Mouse (Mus musculus): ENCODE data around the gene Tagap. TPM values are rescaled to one million over a fixed set of nuclear protein-coding genes. Genes with fewer than 3 reads are reported as not detected.

Gene Tagap
- polyA plus RNA-seq (2015; fragmentation: Nextera tagmentation; extraction: Ambion mirVana), result 0.55 and 0.56 TPM in 2 replicates

GRCm38 (mm10) chr17:7925413-7926160 lies at the start of gene Tagap:
TSS of gene Tagap (plus strand) at chr17:7926000.
- Histone ChIP-seq H3K4me2 (no peak within 1 kb of the TSS), H3K4me3 (no peak within 1 kb of the TSS), H3K4me1 (0 out of 2 replicates have a peak, but pooled peaks cover 6% of the 10 kb centered on the region), H3K36me3 (no peaks in the 10 kb centered on the region), H3K27ac (no peak within 1 kb of the TSS), H3K9ac (no peak within 1 kb of the TSS), H3K27me3 (no peaks in the 10 kb centered on the region), H3K9me3 (no peaks in the 10 kb centered on the region)
- ATAC-seq (ENCODE audit: insufficient number of reproducible peaks, low FRiP score, low TSS enrichment, low read depth), result no peak
- WGBS, result 65% methylated on average over 13 of the region's 13 CpGs

- peaks cover 33% of the 10 kb centered on the region for H3K4me1 ChIP-seq
- 88% methylated on average over 13 of the region's 13 CpGs for WGBS
- no peak overlapping the region for H3K4me2 ChIP-seq
- no peak overlapping the region for H3K27ac ChIP-seq
- H3K4me3 ChIP-seq, result no peak overlapping the region
- no peak overlapping the region for H3K9ac ChIP-seq
- H3K36me3 ChIP-seq, result no peaks in the 10 kb centered on the region
- no peaks in the 10 kb centered on the region for H3K27me3 ChIP-seq
- no peak for ATAC-seq (ENCODE audit: insufficient number of reproducible peaks, low FRiP score, low TSS enrichment, low read depth)
- no peaks in the 10 kb centered on the region for H3K9me3 ChIP-seq
These were observed 49.3 kb upstream of the Tagap start for GRCm38 (mm10) chr17:7876541-7876940.

GRCm38 (mm10) chr17:7877191-7877764 lies 48.5 kb upstream of the Tagap start:
- H3K36me3 ChIP-seq, result no peaks in the 10 kb centered on the region
- no peaks in the 10 kb centered on the region for H3K9me3 ChIP-seq
- H3K27ac ChIP-seq, result no peak overlapping the region
- WGBS, result 64% methylated on average over 7 of the region's 7 CpGs
- no peak for ATAC-seq (ENCODE audit: insufficient number of reproducible peaks, low FRiP score, low TSS enrichment, low read depth)
- H3K4me3 ChIP-seq, result no peak overlapping the region
- no peak overlapping the region for H3K9ac ChIP-seq
- H3K4me1 ChIP-seq, result peaks cover 33% of the 10 kb centered on the region
- H3K27me3 ChIP-seq, result no peaks in the 10 kb centered on the region
- no peak overlapping the region for H3K4me2 ChIP-seq

GRCm38 (mm10) chr17:7877878-7878277 lies 47.9 kb upstream of the Tagap start:
- Histone ChIP-seq H3K27ac (no peak overlapping the region), H3K9ac (no peak overlapping the region), H3K4me1 (peaks cover 33% of the 10 kb centered on the region), H3K27me3 (no peaks in the 10 kb centered on the region), H3K9me3 (no peaks in the 10 kb centered on the region), H3K36me3 (no peaks in the 10 kb centered on the region), H3K4me2 (no peak overlapping the region), H3K4me3 (no peak overlapping the region)
- ATAC-seq (ENCODE audit: insufficient number of reproducible peaks, low FRiP score, low TSS enrichment, low read depth), result no peak
- 33% methylated on average over 2 of the region's 2 CpGs for WGBS

GRCm38 (mm10) chr17:7879529-7879928 lies 46.3 kb upstream of the Tagap start:
- H3K9me3 ChIP-seq, result no peaks in the 10 kb centered on the region
- no peak for ATAC-seq (ENCODE audit: insufficient number of reproducible peaks, low FRiP score, low TSS enrichment, low read depth)
- no peak overlapping the region for H3K4me2 ChIP-seq
- peaks cover 23% of the 10 kb centered on the region for H3K4me1 ChIP-seq
- H3K27ac ChIP-seq, result no peak overlapping the region
- 65% methylated on average over 4 of the region's 4 CpGs for WGBS
- H3K4me3 ChIP-seq, result no peak overlapping the region
- H3K9ac ChIP-seq, result no peak overlapping the region
- no peaks in the 10 kb centered on the region for H3K27me3 ChIP-seq
- H3K36me3 ChIP-seq, result no peaks in the 10 kb centered on the region

GRCm38 (mm10) chr17:7883126-7883525 lies 42.7 kb upstream of the Tagap start:
- ATAC-seq (ENCODE audit: insufficient number of reproducible peaks, low FRiP score, low TSS enrichment, low read depth), result no peak
- 87% methylated on average over 11 of the region's 11 CpGs for WGBS
- no peak overlapping the region for H3K9ac ChIP-seq

GRCm38 (mm10) chr17:7884606-7885005 lies 41.2 kb upstream of the Tagap start:
- Histone ChIP-seq H3K27ac (no peak overlapping the region), H3K4me1 (no peaks in the 10 kb centered on the region), H3K36me3 (no peaks in the 10 kb centered on the region), H3K4me3 (no peak overlapping the region), H3K9ac (no peak overlapping the region), H3K9me3 (no peaks in the 10 kb centered on the region), H3K4me2 (no peak overlapping the region), H3K27me3 (no peaks in the 10 kb centered on the region)
- 68% methylated on average over 10 of the region's 10 CpGs for WGBS
- no peak for ATAC-seq (ENCODE audit: insufficient number of reproducible peaks, low FRiP score, low TSS enrichment, low read depth)

More at GRCm38 (mm10) chr17:7883126-7883525, 42.7 kb upstream of the Tagap start:
- Histone ChIP-seq H3K27ac (no peak overlapping the region), H3K4me2 (no peak overlapping the region), H3K27me3 (no peaks in the 10 kb centered on the region), H3K4me1 (peaks cover 7% of the 10 kb centered on the region; the same call in 1 of the 2 replicates), H3K4me3 (no peak overlapping the region), H3K9me3 (no peaks in the 10 kb centered on the region), H3K36me3 (no peaks in the 10 kb centered on the region)

- ATAC-seq (ENCODE audit: insufficient number of reproducible peaks, low FRiP score, low TSS enrichment, low read depth), result no peak
- Histone ChIP-seq H3K9me3 (no peaks in the 10 kb centered on the region), H3K36me3 (no peaks in the 10 kb centered on the region), H3K4me2 (no peak overlapping the region), H3K4me1 (no peaks in the 10 kb centered on the region), H3K27ac (no peak overlapping the region), H3K9ac (no peak overlapping the region), H3K4me3 (no peak overlapping the region), H3K27me3 (no peaks in the 10 kb centered on the region)
- 88% methylated on average over 20 of the region's 20 CpGs for WGBS
These were observed 38.6 kb upstream of the Tagap start for GRCm38 (mm10) chr17:7887071-7887815.

- WGBS, result 85% methylated on average over 6 of the region's 6 CpGs
- H3K9ac ChIP-seq, result no peak overlapping the region
- H3K4me1 ChIP-seq, result no peaks in the 10 kb centered on the region
These were observed 37.5 kb upstream of the Tagap start for GRCm38 (mm10) chr17:7888291-7888690.

GRCm38 (mm10) chr17:7889026-7889425 lies 36.8 kb upstream of the Tagap start:
- H3K27me3 ChIP-seq, result no peaks in the 10 kb centered on the region
- H3K9me3 ChIP-seq, result no peaks in the 10 kb centered on the region
- no peak overlapping the region for H3K4me3 ChIP-seq
- no peaks in the 10 kb centered on the region for H3K36me3 ChIP-seq
- H3K27ac ChIP-seq, result no peak overlapping the region
- no peaks in the 10 kb centered on the region for H3K4me1 ChIP-seq
- no peak overlapping the region for H3K4me2 ChIP-seq
- H3K9ac ChIP-seq, result no peak overlapping the region
- ATAC-seq (ENCODE audit: insufficient number of reproducible peaks, low FRiP score, low TSS enrichment, low read depth), result no peak
- 77% methylated on average over 9 of the region's 9 CpGs for WGBS

More at GRCm38 (mm10) chr17:7888291-7888690, 37.5 kb upstream of the Tagap start:
- Histone ChIP-seq H3K9me3 (no peaks in the 10 kb centered on the region), H3K36me3 (no peaks in the 10 kb centered on the region), H3K27me3 (no peaks in the 10 kb centered on the region), H3K4me2 (no peak overlapping the region), H3K27ac (no peak overlapping the region), H3K4me3 (no peak overlapping the region)
- ATAC-seq (ENCODE audit: insufficient number of reproducible peaks, low FRiP score, low TSS enrichment, low read depth), result no peak

- no peak overlapping the region for H3K9ac ChIP-seq
- no peak for ATAC-seq (ENCODE audit: insufficient number of reproducible peaks, low FRiP score, low TSS enrichment, low read depth)
- no peaks in the 10 kb centered on the region; the same call in 1 of the 2 replicates for H3K27me3 ChIP-seq
- WGBS, result 69% methylated on average over 8 of the region's 8 CpGs
- no peaks in the 10 kb centered on the region for H3K4me1 ChIP-seq
- H3K4me2 ChIP-seq, result no peak overlapping the region
- H3K4me3 ChIP-seq, result no peak overlapping the region
- H3K9me3 ChIP-seq, result no peaks in the 10 kb centered on the region
- H3K36me3 ChIP-seq, result no peaks in the 10 kb centered on the region
- no peak overlapping the region for H3K27ac ChIP-seq
These were observed 33.1 kb upstream of the Tagap start for GRCm38 (mm10) chr17:7892676-7893075.

- WGBS, result 83% methylated on average over 3 of the region's 3 CpGs
- Histone ChIP-seq H3K4me1 (no peaks in the 10 kb centered on the region), H3K9me3 (no peaks in the 10 kb centered on the region), H3K36me3 (no peaks in the 10 kb centered on the region), H3K9ac (no peak overlapping the region), H3K27me3 (no peaks in the 10 kb centered on the region; the same call in 1 of the 2 replicates), H3K4me2 (no peak overlapping the region), H3K27ac (no peak overlapping the region), H3K4me3 (no peak overlapping the region)
- ATAC-seq (ENCODE audit: insufficient number of reproducible peaks, low FRiP score, low TSS enrichment, low read depth), result no peak
These were observed 31.7 kb upstream of the Tagap start for GRCm38 (mm10) chr17:7894094-7894493.
